Mouse (Mus musculus) spleen, adult 2 months (tissue): ENCODE data around the gene Rfx4.

Experiments used
- CTCF ChIP-seq: fragments of 200-500 bp; IDR thresholded peaks from 2 replicates; pipeline ENCODE4 v1.5.1; 2011; ENCODE audit warnings: mild to moderate bottlenecking, inconsistent platforms; ENCODE audit not compliant: insufficient read depth, insufficient read length, insufficient replicate concordance; ENCODE audit errors: extremely low read depth
- POLR2A ChIP-seq: fragments of 200-500 bp; IDR thresholded peaks from 2 replicates; pipeline ENCODE4 v1.6.1; 2011; ENCODE audit warnings: low read depth, low read length, inconsistent platforms

DNA sequence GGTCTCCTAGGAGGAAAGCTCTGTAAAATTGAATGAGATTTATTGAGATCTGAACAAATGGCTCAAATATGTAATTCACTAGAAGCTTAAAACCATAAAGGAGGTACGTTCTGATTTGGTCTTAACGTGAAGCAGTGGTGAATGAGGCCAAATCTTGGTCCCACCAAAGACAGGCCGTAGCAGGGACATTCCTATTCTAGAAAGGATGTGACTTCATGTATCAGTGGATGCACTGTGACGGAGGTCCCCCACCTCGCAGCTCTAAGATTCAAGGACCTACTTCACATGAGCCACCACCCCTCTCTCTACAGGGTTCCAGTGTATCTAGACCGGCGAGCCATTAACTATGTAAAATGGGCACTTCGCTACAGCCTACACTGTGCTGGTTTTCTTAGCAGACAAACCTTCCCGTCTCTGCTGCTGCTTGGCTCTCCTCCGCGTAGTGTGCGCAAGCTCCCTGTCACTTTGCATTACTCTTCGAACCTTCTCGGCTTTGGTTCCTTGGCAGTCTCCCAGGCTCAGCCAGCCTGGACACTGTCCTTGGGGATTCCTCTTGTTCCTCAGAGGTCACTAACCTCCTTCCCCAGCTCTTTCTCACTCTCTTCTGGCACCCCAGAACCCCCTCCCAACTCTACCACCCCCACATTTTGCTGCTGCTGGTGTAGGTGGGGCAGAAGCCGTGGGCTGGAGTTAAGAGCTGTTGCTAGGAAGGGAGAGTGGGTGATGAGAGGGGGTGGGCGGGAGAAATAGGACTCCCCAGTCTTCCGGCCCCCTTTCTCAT is 153.3 kb downstream of the Rfx4 start:
- TF ChIP-seq CTCF (no peak), POLR2A (no peak)
